Mouse (Mus musculus): ENCODE data around the gene Ift57. TPM values are rescaled to one million over a fixed set of nuclear protein-coding genes. Genes with fewer than 3 reads are reported as not detected.

The Ift57 gene
- polyA plus RNA-seq (2017; shearing (Covaris generic)): 10 to 100 TPM in 1 of 2 experiments, 1 to 10 TPM in 1; 6.5 to 10.8 TPM

DNA sequence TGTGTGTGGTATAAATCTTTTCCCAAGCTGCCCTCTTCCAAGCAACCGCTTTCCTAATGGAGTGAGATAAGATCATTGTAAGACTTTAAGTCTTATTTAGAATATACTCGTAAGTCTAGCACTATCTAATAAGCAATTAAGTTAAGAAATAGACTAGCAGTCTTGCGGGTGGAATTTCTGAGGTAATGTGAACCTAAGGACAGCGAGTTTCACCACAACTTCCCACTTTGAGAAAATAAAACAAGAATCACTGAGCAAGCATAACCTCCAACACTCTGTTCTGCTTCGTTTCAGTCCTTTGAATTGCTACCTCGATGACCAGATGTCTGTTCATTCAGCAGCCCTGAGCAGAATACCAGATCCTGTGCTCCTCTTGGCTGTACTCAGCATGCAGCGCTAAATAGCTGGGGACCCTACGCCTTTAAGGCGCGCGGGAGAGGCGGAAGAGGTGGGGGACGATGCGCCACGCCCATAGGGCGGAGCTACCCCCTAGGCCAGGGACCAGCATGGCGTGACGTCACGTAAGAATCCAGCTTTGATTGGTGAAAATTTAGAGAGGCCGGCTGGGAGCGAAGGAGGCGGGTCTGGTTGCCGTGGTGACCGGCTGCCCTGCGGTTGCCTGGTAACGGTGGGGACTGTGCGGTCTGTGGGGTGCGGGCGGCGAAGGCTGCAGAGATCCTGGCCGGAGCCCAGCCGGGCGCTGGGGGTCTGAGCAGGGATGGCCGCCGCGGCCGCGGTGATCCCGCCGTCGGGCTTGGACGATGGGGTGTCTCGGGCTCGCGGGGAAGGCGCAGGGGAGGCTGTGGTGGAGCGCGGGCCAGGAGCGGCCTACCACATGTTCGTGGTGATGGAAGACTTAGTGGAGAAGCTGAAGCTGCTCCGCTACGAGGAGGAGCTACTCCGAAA lies at the start of gene Ift57:
Gene Ift57 (plus strand): TSS at position 614 of the 906 bp plus-strand sequence.

DNA sequence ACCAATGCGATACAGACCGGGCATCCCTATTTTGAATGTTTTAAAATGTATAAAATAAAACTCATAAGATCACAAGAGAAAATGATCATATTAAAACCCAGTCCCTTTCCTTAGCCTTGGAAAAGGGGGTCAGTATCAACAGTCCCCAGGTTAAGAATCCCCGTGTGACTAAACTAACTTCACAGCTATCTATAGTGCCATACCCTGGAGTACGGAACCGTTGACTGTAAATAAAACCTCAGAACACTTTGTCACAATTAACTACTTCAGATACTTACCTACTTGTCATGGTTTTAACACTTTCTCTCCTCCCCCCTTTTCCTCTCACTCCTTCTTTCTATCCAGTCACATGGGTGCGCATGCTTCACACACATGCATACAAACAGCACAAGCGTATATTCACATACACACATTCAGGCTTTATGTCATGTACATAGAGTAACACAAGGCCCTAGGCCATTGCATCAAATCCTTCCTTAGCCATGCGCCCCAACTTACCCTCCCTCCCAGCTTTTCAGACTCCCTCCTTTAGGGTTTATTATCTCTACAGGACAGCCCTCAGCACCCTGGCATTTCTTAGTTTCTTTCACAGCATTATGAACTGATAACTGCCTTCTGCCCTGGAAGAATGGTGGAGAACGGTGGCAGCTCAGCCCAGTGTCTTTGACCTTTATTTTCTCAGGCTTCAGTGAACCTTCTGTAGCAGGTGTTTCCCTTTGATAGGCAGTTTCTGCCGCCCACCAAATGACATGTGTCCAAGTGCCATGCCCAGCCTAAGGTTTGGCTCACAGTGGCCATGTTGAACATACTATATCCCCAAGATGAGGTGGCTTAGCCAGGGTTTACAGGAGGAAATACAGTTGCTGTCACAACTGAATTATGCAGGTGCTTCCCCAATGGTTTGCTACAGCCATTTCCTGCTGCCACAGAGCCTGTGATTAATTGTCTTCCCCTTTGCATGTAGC lies 100.8 kb downstream of the Ift57 start, which contains the start of gene Cd47:
Gene Cd47 (plus strand): TSS at position 937 of the 965 bp plus-strand sequence.

Other genes starting within 250 kb of the Ift57 start
- 100 to 1,000 TPM; 566 to 645 TPM for gene Cd47, start 101.3 kb downstream of the Ift57 start, polyA plus RNA-seq (2017; shearing (Covaris generic))

All from activated CD4-positive, CD25-positive, alpha-beta regulatory T cell (primary cell).